Mouse (Mus musculus) bone marrow macrophage, adult 2 months (primary cell): ENCODE measurements around the gene Dyrk1a. TPM values are rescaled to one million over a fixed set of nuclear protein-coding genes. Genes with fewer than 3 reads are reported as not detected.

Experiments
- H3K27ac ChIP-seq: 2 replicates; pipeline ENCODE4 v1.5.1; 2012; ENCODE audit warnings: low read depth, low read length; ENCODE audit not compliant: insufficient read depth
- H3K4me1 ChIP-seq: 2 replicates; pipeline ENCODE4 v1.6.1; 2012; ENCODE audit warnings: low read length; ENCODE audit not compliant: control insufficient read depth, insufficient read depth
- H3K4me3 ChIP-seq: 2 replicates; pipeline ENCODE4 v1.5.1; 2012; ENCODE audit warnings: mild to moderate bottlenecking, low read length, moderate library complexity; ENCODE audit not compliant: insufficient read depth
- CTCF ChIP-seq: IDR thresholded peaks from 2 replicates; pipeline ENCODE4 v1.5.1; 2012; ENCODE audit warnings: low read depth, mild to moderate bottlenecking, low read length, moderate library complexity
- POLR2A ChIP-seq: IDR thresholded peaks from 2 replicates; pipeline ENCODE4 v1.6.1; 2012; ENCODE audit warnings: mild to moderate bottlenecking, low read depth, low read length, borderline replicate concordance
- polyA plus RNA-seq: library from polyadenylated mRNA; stranded (reverse); fragments of >200 nt; gene quantifications from 2 replicates; pipeline ENCODE4 v1.2.4, GENCODE M21; 2012; ENCODE audit not compliant: missing spikeins, insufficient read depth, insufficient read length

Gene Dyrk1a
- polyA plus RNA-seq, 1 experiment = 34.4 TPM

- peaks cover 29% of the 10 kb centered on the region for H3K4me1 ChIP-seq
- H3K27ac ChIP-seq = peak overlapping the region; percentile 38
- H3K4me3 ChIP-seq = 0 out of 2 replicates have a peak overlapping the region, but pooled peaks have one; percentile 15
- TF ChIP-seq CTCF (no peak), POLR2A (no peak)
Observed at GRCm38 (mm10) chr16:94556228-94556627, 13.6 kb upstream of the Dyrk1a start.

- peak overlapping the region; percentile 26 for H3K4me3 ChIP-seq
- TF ChIP-seq CTCF = no peak
- TF ChIP-seq POLR2A = no peak
- peak overlapping the region; percentile 71 for H3K27ac ChIP-seq
- H3K4me1 ChIP-seq = peaks cover 29% of the 10 kb centered on the region
Observed at GRCm38 (mm10) chr16:94559282-94559681, 10.5 kb upstream of the Dyrk1a start.

DNA sequence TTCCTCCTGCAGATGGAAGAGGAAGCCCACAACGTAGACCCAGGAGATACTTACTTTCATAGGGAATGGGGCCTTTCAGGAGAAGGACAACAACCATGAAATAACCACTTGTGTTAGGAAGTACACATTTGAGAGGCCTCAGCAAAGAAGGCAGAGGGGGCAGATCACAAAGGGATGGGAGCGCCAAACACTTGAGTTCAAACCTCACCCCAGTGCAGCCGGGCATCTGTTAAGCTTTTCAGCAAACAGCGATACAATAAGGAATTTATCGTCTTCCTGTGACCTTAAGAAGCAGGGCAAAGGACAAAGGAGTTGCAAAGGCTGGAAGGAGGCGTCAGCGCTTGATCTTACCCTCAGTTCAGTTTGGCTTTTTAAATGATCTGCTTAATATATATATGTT, 10.0 kb upstream of the Dyrk1a start:
- TF ChIP-seq POLR2A (no peak), CTCF (no peak)
- peaks cover 29% of the 10 kb centered on the region for H3K4me1 ChIP-seq
- peak overlapping the region; percentile 71 for H3K27ac ChIP-seq
- H3K4me3 ChIP-seq = peak overlapping the region; percentile 26; the same call in 1 of the 2 replicates

GRCm38 (mm10) chr16:94560618-94561017, 9.2 kb upstream of the Dyrk1a start:
- no peak overlapping the region for H3K4me3 ChIP-seq
- peaks cover 29% of the 10 kb centered on the region for H3K4me1 ChIP-seq
- H3K27ac ChIP-seq = no peak overlapping the region
- TF ChIP-seq CTCF (no peak), POLR2A (no peak)

GRCm38 (mm10) chr16:94566124-94566523, 3.7 kb upstream of the Dyrk1a start:
- no peak for TF ChIP-seq POLR2A
- no peak for TF ChIP-seq CTCF
- Histone ChIP-seq H3K27ac (no peak overlapping the region), H3K4me1 (peaks cover 15% of the 10 kb centered on the region), H3K4me3 (no peak overlapping the region)

GRCm38 (mm10) chr16:94566834-94567585, 2.8 kb upstream of the Dyrk1a start:
- Histone ChIP-seq H3K4me3 (no peak overlapping the region), H3K27ac (no peak overlapping the region), H3K4me1 (peaks cover 17% of the 10 kb centered on the region)
- no peak for TF ChIP-seq CTCF
- TF ChIP-seq POLR2A = no peak

DNA sequence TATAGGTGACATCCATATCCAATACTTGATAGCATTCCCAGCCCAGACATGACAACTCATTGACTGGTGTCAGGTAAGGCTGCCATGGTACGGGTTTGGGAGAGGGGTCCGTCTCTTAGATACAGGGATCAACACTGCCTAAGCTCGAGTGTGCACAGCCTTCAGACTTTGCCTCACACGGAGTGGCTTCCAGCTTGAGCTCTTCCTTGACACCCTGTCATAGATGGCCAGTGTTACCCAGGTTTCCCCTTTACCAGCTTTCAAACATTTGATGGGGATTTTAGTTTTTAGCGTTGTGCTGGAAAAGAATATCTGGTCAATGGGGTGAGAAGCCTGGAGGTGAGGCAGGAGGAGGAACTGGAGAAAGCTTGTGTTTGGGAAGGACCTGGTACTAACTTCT, 2.1 kb upstream of the Dyrk1a start:
- TF ChIP-seq CTCF (no peak), POLR2A (no peak)
- H3K4me3 ChIP-seq = no peak overlapping the region
- peaks cover 22% of the 10 kb centered on the region for H3K4me1 ChIP-seq
- H3K27ac ChIP-seq = no peak overlapping the region

DNA sequence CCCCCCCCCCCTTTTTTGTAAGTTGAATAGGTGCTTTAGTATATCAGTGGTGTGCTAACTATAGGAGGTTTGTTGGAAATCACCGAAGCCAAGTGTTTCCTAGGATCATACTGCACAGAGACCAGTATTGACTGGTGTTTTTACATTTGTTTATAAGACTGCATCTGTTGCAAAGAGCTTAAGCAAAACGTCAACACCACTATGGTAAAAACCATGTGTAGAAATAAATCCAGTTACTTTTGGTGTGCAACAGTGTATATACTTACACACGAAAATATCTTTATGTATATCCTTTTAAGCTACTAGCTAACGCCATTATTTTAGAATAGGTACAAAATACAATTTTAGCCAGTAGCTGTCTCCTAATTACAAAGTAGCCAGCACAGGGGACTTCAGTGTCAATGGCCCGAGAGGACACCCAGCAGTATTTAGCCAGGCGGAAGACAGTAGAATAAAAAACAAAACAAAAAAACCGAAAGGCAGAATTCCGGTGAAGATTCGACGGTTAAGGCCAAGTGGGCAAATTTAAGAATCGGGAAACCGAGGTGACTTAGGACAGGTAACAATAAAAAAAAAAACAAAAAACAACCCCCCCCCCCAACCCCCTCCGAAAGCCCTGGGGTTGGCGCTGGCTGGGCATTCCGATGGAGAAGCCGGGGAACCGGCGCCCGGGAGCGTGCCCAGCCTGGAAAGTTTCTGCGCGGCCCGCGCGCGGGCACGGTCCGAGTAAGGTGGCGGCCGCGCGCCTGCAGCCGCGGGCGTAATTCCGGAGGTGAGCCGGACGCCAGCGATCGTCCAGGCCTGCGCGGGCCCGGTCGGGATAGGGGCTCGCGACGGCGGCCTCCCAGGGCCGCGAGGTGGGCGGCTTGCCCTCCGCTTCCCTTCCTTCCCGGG, 1.2 kb upstream of the Dyrk1a start:
- Histone ChIP-seq H3K4me3 (peak overlapping the region; percentile 75), H3K4me1 (peaks cover 27% of the 10 kb centered on the region), H3K27ac (peak overlapping the region; percentile 99)
- TF ChIP-seq CTCF (no peak), POLR2A (no peak)

DNA sequence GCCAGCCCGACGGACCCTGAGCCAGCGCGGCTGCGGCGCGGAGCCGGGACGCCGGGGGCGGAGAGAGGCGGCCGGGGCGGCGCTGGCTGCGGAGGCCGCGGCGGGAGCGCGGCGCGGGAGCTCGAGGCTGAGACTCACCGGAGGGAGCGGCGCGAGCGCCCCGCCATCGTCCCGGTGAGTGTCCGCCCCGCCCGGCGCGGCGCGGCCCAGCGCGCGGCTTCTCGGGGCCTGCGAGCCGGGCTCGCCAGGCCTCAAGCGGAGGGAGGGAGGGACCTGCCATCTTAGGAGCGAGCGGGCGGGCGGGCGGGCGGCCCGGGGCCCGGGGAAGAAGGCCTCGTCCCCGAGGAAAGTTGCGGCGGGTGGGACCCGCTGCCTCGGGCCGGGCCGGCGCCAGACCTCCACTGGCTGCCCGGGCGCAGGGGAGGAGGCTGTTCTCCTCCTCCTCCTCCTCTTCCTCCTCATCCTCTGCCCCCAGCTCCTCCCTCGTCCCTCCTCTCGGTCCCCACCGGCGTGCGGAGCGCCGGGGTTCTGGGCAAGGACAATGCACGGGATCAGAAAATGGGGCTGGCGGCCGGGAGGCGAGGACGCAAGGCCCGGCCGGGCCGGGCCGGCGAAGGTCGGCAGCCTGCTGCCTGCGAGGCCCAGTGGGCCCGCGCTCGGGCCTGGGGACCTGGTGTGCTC, 691 bp downstream of the Dyrk1a start:
- peaks cover 37% of the 10 kb centered on the region for H3K4me1 ChIP-seq
- TF ChIP-seq POLR2A = no peak
- no peak for TF ChIP-seq CTCF
- H3K4me3 ChIP-seq = peak overlapping the region; percentile 89
- H3K27ac ChIP-seq = peak overlapping the region; percentile 96
